Mouse (Mus musculus): ENCODE data around the gene Gm9268. TPM values are rescaled to one million over a fixed set of nuclear protein-coding genes. Genes with fewer than 3 reads are reported as not detected.
"Not testable (repeated sequence)": the region's sequence is repeated elsewhere in the genome, so short reads cannot be mapped to it uniquely, and the experiment has no call there.

Gene Gm9268
- total RNA-seq (2021) = not detected
- long read RNA-seq, experiment 1 = 0 reads
- long read RNA-seq, experiment 2 = 0 reads

DNA sequence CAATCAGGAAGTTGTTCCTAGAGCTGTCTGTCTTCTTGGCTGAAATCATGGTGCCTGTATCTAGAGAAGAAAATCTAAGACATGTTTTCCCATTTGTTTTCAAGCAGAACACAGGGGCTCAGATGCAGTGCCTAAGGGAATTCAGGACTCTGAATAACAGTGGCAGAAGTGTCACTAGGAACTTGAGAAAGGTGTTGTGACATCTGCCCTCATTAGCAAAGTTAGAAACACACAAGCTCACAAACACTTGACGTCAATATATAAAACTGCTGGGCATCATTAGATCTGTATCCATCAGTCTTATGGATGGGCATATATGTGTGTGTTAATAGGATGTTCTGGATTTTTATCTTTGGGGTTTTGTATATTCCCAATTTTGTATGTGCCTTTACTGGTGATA lies at the start of gene Gm9268:
Gene Gm9268, plus strand, starts transcription at position 301 of the 400 bp plus-strand sequence.
- DNase-seq; intact Hi-C loops (cut with DNase I): not testable (repeated sequence)

DNA sequence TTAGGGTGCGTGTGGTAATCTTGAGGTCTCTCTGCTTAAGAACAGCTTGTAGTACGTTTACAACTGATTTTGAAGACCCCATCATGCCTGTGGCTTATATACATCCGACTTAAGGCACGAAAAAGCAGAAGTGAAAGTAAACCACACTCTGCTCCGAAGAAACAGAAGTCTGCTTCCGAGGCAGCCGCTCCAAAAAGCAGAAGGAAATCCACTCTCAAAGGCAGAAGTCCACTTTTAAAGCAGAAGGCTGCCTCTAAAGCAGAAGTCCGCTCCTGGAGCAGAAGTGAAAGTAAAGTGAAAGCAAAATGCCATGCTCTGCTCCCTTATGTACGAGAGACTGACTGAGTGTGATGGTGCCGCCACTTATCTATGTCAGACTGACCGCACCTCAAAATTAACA lies 38.5 kb upstream of the Gm9268 start:
- intact Hi-C loops (cut with DNase I) = no loop called here

DNA sequence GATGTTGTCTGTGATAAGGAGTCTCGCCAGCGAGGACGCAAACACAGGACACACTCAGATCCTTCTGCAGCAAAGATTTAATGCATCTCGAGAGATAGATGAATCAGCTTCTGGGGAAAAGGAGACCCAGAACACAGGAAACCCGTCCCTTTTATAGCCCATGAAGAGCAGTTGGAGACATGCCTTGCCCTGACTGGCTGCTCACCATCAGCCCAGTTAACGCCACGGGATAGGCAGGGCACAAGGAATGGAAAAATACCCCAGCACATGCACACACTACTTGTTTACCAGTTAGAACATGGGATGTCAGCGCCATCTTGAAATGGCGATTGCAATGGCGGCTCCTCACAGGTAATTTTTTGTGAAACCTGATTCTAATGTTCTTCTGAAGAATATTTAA lies 37.8 kb upstream of the Gm9268 start:
- no peak for DNase-seq
- intact Hi-C loops (cut with DNase I) = no loop called here

More for the DNA sequence above, 38.5 kb upstream of the Gm9268 start:
- DNase-seq = no peak

DNA sequence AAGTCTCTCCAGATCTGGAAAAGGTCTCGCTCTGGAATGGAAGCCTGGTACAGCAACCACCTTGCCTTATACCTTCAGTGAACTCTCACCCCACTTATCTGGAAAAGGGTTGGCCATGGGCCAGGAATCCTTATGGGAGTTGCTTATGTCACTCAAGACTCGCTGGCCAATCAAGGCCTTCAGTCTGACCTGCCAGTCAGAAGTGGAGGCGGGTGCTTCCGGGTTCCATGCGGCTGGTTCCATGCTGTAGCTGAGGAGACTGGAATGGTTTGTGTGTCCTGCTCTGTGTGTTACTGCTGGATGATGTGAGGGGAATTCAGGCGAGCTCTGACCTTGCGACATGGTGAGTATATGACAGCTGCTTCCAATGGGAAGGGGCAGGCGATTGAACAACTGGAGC lies 59.3 kb downstream of the Gm9268 start:
- no peak for DNase-seq
- intact Hi-C loops (cut with DNase I) = no loop called here

Other genes starting within 250 kb of the Gm9268 start
- gene Vmn2r62, start 225.2 kb upstream of the Gm9268 start, total RNA-seq (2021) = not detected
- gene Gm2381, start 151.5 kb upstream of the Gm9268 start, total RNA-seq (2021) = under 1 TPM in 1 of 2 experiments, not detected in 1; 0.10 TPM
- gene Vmn2r63, start 84.9 kb upstream of the Gm9268 start, total RNA-seq (2021) = not detected
- gene Zfp936, start 95.5 kb downstream of the Gm9268 start, total RNA-seq (2021) = not detected